Mouse (Mus musculus) ovary, postnatal 36 days (tissue): ENCODE data around the gene Dcn.

Experiments used
- DNase-seq: peaks from one replicate; pipeline ENCODE4 v3.0.0; 2022; ENCODE audit warnings: low spot score, mixed read lengths

The Dcn gene

GRCm38 (mm10) chr10:97564957-97565856 is 85.8 kb downstream of the Dcn start, which contains the start of gene Lum:
Gene Lum (plus strand): TSS chr10:97565128.
- no peak for DNase-seq

GRCm38 (mm10) chr10:97567489-97568135 is 88.2 kb downstream of the Dcn start:
- DNase-seq = no peak
